Mouse (Mus musculus): ENCODE measurements around the gene Plekhs1.

- TF ChIP-seq POLR2A (IDR thresholded peaks at IDR 0.05; ENCODE audit: borderline replicate concordance, control insufficient read depth, low read depth, low read length) (no peak), CTCF (IDR thresholded peaks at IDR 0.05; ENCODE audit: control insufficient read depth, insufficient read depth, low read length) (no peak)
These were observed 18.0 kb upstream of the Plekhs1 start for GRCm38 (mm10) chr19:56443445-56443844.
